Mouse (Mus musculus) limb, embryonic 15.5 days (tissue): ENCODE results near the gene Ppp4r1. TPM values are rescaled to one million over a fixed set of nuclear protein-coding genes. Genes with fewer than 3 reads are reported as not detected.
A peak's percentile ranks its signal among the peaks of the same experiment; 100 is the strongest.

Experiments
- ATAC-seq: fragments of 200-750 bp; cut with Nextera tagmentation; 2 replicates; pipeline ENCODE4 v1.8.0; 2017; ENCODE audit warnings: low read depth, moderate TSS enrichment; ENCODE audit not compliant: insufficient number of reproducible peaks, low FRiP score, low TSS enrichment
- H3K27ac ChIP-seq: fragments of 300-500 bp; sonication (generic); 2 replicates; pipeline ENCODE4 v1.5.1; 2015; ENCODE audit warnings: moderate library complexity, mild to moderate bottlenecking, inconsistent platforms
- H3K27me3 ChIP-seq: fragments of 300-500 bp; sonication (generic); 2 replicates; pipeline ENCODE4 v1.6.1; 2015; ENCODE audit warnings: inconsistent platforms
- H3K36me3 ChIP-seq: fragments of 300-500 bp; sonication (generic); 2 replicates; pipeline ENCODE4 v1.6.1; 2015; ENCODE audit warnings: inconsistent platforms
- H3K4me1 ChIP-seq: fragments of 300-500 bp; sonication (generic); 2 replicates; pipeline ENCODE4 v1.6.1; 2015; ENCODE audit warnings: inconsistent platforms
- H3K4me2 ChIP-seq: fragments of 300-500 bp; sonication (generic); 2 replicates; pipeline ENCODE4 v1.6.1; 2015; ENCODE audit warnings: mild to moderate bottlenecking, inconsistent platforms
- H3K4me3 ChIP-seq: fragments of 300-500 bp; sonication (generic); 2 replicates; pipeline ENCODE4 v1.5.1; 2015; ENCODE audit warnings: mild to moderate bottlenecking, inconsistent platforms
- H3K9ac ChIP-seq: fragments of 300-500 bp; sonication (generic); 2 replicates; pipeline ENCODE4 v1.6.1; 2015; ENCODE audit warnings: inconsistent platforms
- H3K9me3 ChIP-seq: fragments of 300-500 bp; sonication (generic); 2 replicates; pipeline ENCODE4 v1.6.1; 2016; ENCODE audit warnings: inconsistent platforms
- WGBS: fragments of 180-500 bp; shearing (Covaris S2); methylation state at CpG from one replicate; pipeline ENCODE4 v1.1.7; 2015; 5-methylcytosine and 5-hydroxymethylcytosine counted together
- polyA plus RNA-seq: library from polyadenylated mRNA; unstranded; fragments of >200 nt; fragmentation: Nextera tagmentation; extraction: Ambion mirVana; gene quantifications from 2 replicates; pipeline ENCODE4 v1.2.1, GENCODE M21; 2015

Gene Ppp4r1
- polyA plus RNA-seq, 1 experiment from 2014 or later = 37.7 TPM

GRCm38 (mm10) chr17:65774439-65774838, 7.9 kb upstream of the Ppp4r1 start:
- H3K9me3 ChIP-seq = no peaks in the 10 kb centered on the region
- H3K4me2 ChIP-seq = no peak overlapping the region
- no peak overlapping the region for H3K4me3 ChIP-seq
- no peak for ATAC-seq
- 49% methylated on average over 7 of the region's 7 CpGs for WGBS
- no peaks in the 10 kb centered on the region for H3K36me3 ChIP-seq
- no peak overlapping the region for H3K9ac ChIP-seq
- no peaks in the 10 kb centered on the region for H3K27me3 ChIP-seq
- H3K4me1 ChIP-seq = peaks cover 32% of the 10 kb centered on the region
- no peak overlapping the region for H3K27ac ChIP-seq

DNA sequence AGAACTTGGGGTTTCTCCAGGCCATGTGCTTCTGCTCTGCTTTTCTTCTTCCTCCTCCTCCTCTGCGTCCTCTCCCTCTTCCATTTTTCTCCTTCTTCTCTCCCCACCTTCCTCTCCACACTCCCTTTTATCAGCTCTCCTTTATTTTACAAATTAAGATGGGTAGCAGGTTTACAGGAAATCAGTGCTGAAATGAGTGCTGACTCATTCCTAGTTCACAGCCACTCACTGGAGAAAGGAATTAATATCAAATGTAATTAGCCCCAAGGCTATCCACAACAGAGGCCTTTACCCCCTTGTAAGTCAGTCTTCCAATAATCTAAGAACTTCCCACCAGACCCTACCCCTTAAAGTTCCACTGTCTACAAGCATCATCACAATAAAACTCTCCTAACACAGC, 6.1 kb upstream of the Ppp4r1 start:
- Histone ChIP-seq H3K4me3 (no peak overlapping the region), H3K36me3 (no peaks in the 10 kb centered on the region), H3K9ac (no peak overlapping the region), H3K27ac (no peak overlapping the region), H3K4me1 (peaks cover 22% of the 10 kb centered on the region), H3K9me3 (no peaks in the 10 kb centered on the region), H3K4me2 (no peak overlapping the region), H3K27me3 (no peaks in the 10 kb centered on the region)
- ATAC-seq = no peak
- 95% methylated on average over 1 of the region's 1 CpGs for WGBS

DNA sequence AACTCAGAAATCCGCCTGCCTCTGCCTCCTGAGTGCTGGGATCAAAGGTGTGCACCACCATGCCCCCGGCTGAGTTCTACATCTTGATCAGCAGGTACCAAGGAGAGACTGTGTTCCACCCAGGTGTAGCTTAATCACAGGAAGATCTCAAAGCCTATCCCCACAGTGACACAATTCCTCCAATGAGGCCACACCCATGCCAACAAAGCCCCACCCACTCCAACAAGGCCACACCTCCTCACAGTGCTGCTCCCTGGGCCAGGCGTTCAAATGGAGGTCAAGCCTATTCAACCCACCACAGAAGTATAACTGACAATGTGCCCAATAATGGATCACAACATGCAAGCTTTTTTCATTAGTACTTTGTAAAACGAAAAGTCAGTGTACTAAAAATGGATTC, 4.9 kb upstream of the Ppp4r1 start:
- Histone ChIP-seq H3K27me3 (no peaks in the 10 kb centered on the region), H3K4me2 (no peak overlapping the region), H3K27ac (no peak overlapping the region), H3K4me3 (no peak overlapping the region), H3K36me3 (no peaks in the 10 kb centered on the region), H3K9me3 (no peaks in the 10 kb centered on the region), H3K4me1 (peaks cover 15% of the 10 kb centered on the region), H3K9ac (no peak overlapping the region)
- WGBS = 91% methylated on average over 4 of the region's 4 CpGs
- no peak for ATAC-seq

DNA sequence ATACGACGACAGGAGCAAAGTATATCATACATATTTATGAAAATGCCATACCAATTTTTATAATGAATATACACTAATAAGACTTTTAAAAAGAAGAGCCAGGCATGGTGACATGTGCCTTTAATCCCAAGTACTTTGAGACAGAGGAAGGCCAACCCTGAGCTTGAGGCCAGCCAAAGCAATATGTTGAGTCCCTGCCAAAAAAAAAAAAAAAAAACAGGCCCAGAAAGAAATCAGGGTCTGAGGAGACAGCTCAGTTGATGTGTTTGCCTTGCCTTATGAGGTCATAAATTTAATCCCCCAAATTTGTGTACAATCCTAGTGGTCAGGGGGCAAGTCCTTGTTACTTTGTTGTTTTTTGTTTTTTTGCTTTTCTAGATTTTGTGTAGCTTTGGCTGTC, 1.4 kb upstream of the Ppp4r1 start:
- H3K4me2 ChIP-seq = no peak overlapping the region
- no peak for ATAC-seq
- H3K27ac ChIP-seq = no peak overlapping the region
- no peaks in the 10 kb centered on the region for H3K9me3 ChIP-seq
- H3K4me3 ChIP-seq = no peak overlapping the region
- no peak overlapping the region for H3K9ac ChIP-seq
- WGBS = 95% methylated on average over 2 of the region's 2 CpGs
- peaks cover 3% of the 10 kb centered on the region; the same call in 1 of the 2 replicates for H3K36me3 ChIP-seq
- H3K4me1 ChIP-seq = peaks cover 12% of the 10 kb centered on the region; the same call in 1 of the 2 replicates
- no peaks in the 10 kb centered on the region for H3K27me3 ChIP-seq

DNA sequence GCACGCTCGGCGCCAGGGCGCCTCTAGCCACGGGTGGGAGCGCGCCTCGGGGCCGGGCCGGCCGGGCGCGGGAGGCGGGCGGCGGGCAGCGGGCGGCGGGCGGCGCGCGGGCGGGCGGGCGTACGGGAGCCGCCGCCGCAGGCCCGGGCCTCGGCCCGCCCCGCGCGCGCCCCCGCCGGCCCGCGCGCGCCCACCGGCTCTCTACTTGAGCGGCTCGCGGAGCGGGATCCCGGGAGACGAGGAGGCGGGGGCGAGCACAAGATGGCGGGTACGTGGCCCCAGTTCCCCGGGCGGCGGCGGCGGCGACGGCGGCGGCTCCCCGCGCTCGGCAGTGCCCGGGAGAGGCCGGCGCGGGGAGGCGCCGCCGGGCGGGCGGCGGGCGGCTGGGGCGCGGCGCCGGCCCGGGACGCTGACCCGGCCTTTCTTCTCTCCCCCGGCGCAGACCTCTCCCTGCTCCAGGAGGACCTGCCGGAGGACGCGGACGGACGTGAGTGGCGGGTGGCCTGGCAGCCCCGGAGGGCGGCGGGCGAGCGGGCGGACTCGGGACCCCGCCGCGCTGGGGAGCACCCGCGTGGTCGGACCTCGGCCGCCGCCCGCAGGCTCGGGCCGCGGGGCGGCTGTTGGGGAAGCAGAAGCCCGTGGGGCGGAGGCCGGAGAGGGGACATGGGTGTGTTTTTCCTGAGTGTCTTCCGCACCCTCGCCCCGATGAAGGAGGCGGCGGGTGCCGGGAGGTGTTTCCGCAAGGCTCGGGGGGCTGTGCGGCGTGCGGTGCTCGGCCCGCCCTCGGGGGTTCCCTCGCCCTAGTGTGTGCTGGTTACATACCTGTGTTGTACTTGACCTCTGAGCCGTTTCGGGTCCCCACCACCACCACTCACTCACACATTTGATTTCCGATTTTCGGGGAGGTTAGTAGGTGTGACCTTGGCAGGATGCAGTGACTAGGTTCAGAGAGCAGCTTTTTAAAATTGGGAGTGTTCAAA, 1.1 kb downstream of the Ppp4r1 start:
- under 1% methylated on average over 62 of the region's 135 CpGs for WGBS

GRCm38 (mm10) chr17:65784610-65785140, 2.3 kb downstream of the Ppp4r1 start:
- peaks cover 16% of the 10 kb centered on the region; the same call in 1 of the 2 replicates for H3K4me1 ChIP-seq
- 63% methylated on average over 8 of the region's 8 CpGs for whole genome bisulfite sequencing
- peak overlapping the region; percentile 85 for H3K4me3 ChIP-seq
- no peak overlapping the region for H3K9ac ChIP-seq
- H3K4me2 ChIP-seq = peak overlapping the region; percentile 52
- H3K27me3 ChIP-seq = no peaks in the 10 kb centered on the region
- peak overlapping the region; percentile 54; the same call in 1 of the 2 replicates for H3K27ac ChIP-seq
- no peaks in the 10 kb centered on the region for H3K9me3 ChIP-seq
- ATAC-seq = no peak
- H3K36me3 ChIP-seq = peaks cover 6% of the 10 kb centered on the region; the same call in 1 of the 2 replicates

More for the DNA sequence above, 1.1 kb downstream of the Ppp4r1 start:
- H3K27ac ChIP-seq = peak overlapping the region; percentile 99
- H3K4me2 ChIP-seq = peak overlapping the region; percentile 66
- peaks cover 6% of the 10 kb centered on the region; the same call in 1 of the 2 replicates for H3K36me3 ChIP-seq
- H3K27me3 ChIP-seq = no peaks in the 10 kb centered on the region
- peak overlapping the region; percentile 98 for H3K9ac ChIP-seq
- ATAC-seq = no peak; the same call in 1 of the 2 replicates
- H3K4me1 ChIP-seq = peaks cover 12% of the 10 kb centered on the region; the same call in 1 of the 2 replicates
- no peaks in the 10 kb centered on the region for H3K9me3 ChIP-seq
- H3K4me3 ChIP-seq = peak overlapping the region; percentile 85

- H3K36me3 ChIP-seq = peaks cover 6% of the 10 kb centered on the region; the same call in 1 of the 2 replicates
Measured at GRCm38 (mm10) chr17:65785707-65786106, 3.3 kb downstream of the Ppp4r1 start.

DNA sequence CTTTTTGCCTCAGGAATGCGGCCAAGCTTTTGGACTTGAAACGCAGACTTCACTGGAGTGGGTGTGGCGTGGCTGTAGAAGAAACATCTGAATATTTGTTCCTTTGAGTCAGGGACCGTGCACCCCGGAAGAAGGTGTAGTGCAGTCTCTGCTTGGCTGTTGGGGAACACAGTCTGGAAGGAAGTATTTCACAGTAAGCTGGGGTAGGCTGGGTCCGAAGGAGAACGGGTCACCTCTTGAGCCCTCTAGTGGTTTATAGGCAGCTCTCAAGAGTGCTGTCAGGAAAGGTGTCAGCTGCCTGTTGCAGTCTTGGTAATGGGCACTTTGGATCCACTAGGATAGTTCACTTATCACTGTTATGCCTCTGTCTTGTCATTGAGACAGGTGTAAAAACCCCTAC, 3.9 kb downstream of the Ppp4r1 start:
- no peak overlapping the region for H3K27ac ChIP-seq
- WGBS = 71% methylated on average over 7 of the region's 7 CpGs
- no peaks in the 10 kb centered on the region for H3K9me3 ChIP-seq
- H3K36me3 ChIP-seq = peaks cover 6% of the 10 kb centered on the region; the same call in 1 of the 2 replicates
- no peak overlapping the region for H3K4me3 ChIP-seq
- H3K4me1 ChIP-seq = peaks cover 16% of the 10 kb centered on the region; the same call in 1 of the 2 replicates
- no peak overlapping the region for H3K4me2 ChIP-seq
- no peak overlapping the region for H3K9ac ChIP-seq
- no peak for ATAC-seq
- H3K27me3 ChIP-seq = no peaks in the 10 kb centered on the region

More at GRCm38 (mm10) chr17:65785707-65786106, 3.3 kb downstream of the Ppp4r1 start:
- Histone ChIP-seq H3K27me3 (no peaks in the 10 kb centered on the region), H3K27ac (no peak overlapping the region), H3K9ac (no peak overlapping the region), H3K9me3 (no peaks in the 10 kb centered on the region), H3K4me2 (no peak overlapping the region), H3K4me3 (no peak overlapping the region), H3K4me1 (peaks cover 16% of the 10 kb centered on the region; the same call in 1 of the 2 replicates)
- no peak for ATAC-seq

DNA sequence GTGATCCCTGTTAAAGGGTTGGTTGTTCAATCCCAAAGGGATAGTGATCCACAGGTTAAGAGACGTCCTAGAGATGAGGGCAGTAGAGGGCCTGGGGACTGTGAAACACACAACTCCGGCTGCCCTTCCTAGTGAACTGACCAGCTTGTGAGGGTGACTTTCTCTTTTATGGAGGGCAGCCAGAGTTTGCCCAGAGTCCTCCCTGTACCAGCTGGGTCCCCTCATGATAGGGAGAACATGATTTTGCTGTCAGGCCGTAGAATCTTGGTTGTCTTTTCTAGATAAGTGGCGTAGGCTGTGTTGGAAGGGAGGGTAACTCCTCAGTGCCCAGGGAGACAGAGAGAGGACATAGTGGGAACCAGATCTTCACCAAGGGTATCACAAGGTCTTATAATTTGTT, 4.9 kb downstream of the Ppp4r1 start:
- ATAC-seq = no peak
- no peak overlapping the region for H3K27ac ChIP-seq
- no peak overlapping the region for H3K4me3 ChIP-seq
- H3K9me3 ChIP-seq = no peaks in the 10 kb centered on the region
- H3K27me3 ChIP-seq = no peaks in the 10 kb centered on the region
- H3K36me3 ChIP-seq = peaks cover 6% of the 10 kb centered on the region; the same call in 1 of the 2 replicates
- no peak overlapping the region for H3K9ac ChIP-seq
- no peak overlapping the region for H3K4me2 ChIP-seq
- H3K4me1 ChIP-seq = peaks cover 12% of the 10 kb centered on the region; the same call in 1 of the 2 replicates
- WGBS = 89% methylated on average over 4 of the region's 4 CpGs

DNA sequence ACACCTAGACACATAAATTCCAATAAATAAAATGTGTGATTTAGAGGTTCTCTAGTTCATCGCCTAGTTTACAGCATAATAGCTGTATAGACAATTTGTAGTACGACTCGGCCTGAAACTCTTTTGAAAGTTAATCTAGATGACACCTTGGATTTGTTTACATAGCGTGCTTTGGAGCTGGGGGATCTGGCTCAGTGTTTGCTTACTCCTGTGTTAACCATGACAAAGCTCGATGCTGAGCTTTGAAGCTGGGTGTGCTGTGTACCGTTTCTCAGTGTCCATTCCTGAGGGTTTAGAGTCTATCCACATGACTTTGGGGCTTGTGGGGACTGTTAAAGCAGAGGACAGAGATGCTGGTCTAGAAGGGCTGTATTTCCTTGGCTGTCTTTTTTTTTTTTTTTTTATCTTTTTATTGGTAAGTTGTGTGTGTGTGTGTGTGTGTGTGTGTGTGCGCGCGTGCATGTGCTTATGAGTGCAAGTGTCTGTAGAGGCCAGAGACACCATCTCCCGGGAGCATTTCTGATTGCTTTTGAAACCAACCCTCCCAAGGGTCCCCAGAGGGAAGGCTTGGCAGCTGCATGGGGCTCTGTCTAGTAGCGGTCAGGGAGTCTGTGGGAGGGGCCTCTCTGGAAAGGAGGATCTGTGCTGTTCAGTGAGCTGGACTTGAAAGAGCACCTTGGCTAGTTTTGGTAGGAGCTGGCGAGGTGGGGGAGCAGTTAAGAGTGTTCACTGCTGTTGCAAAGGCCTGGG, 6.3 kb downstream of the Ppp4r1 start:
- Histone ChIP-seq H3K27me3 (no peaks in the 10 kb centered on the region), H3K9me3 (no peaks in the 10 kb centered on the region), H3K4me1 (peaks cover 12% of the 10 kb centered on the region; the same call in 1 of the 2 replicates), H3K9ac (no peak overlapping the region), H3K4me3 (no peak overlapping the region), H3K36me3 (peaks cover 6% of the 10 kb centered on the region; the same call in 1 of the 2 replicates), H3K4me2 (no peak overlapping the region), H3K27ac (no peak overlapping the region)
- ATAC-seq = no peak
- WGBS = 74% methylated on average over 12 of the region's 12 CpGs

DNA sequence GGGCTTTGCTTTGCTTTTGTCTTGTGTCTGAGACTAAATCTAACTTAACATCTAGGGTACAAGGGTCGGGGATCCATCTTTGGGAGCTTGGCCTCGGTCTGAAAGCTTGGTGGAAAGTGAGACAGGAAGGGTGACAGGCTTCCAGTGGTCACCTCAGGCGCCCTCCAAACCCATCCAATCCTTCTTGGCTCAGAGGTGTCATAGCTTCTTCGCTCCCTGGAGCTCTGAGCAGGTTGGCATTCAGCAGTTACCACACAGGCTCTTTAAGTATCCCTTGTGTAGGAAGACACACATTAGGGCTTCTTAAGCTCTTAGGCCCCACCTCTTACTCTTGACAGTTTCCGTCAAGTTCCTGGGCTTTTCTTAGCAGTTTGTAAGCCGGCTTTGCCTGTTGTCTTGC, 7.2 kb downstream of the Ppp4r1 start:
- Histone ChIP-seq H3K9me3 (no peaks in the 10 kb centered on the region), H3K27ac (no peak overlapping the region), H3K4me1 (peaks cover 9% of the 10 kb centered on the region; the same call in 1 of the 2 replicates), H3K36me3 (peaks cover 8% of the 10 kb centered on the region; the same call in 1 of the 2 replicates), H3K9ac (no peak overlapping the region), H3K27me3 (no peaks in the 10 kb centered on the region), H3K4me3 (no peak overlapping the region), H3K4me2 (no peak overlapping the region)
- 96% methylated on average over 6 of the region's 6 CpGs for whole genome bisulfite sequencing
- ATAC-seq = no peak
